Mouse (Mus musculus) olfactory bulb, adult 2 months (tissue): ENCODE results near the gene Oas1d.

Source experiments
- CTCF ChIP-seq: fragments of 200-500 bp; IDR thresholded peaks from 2 replicates; pipeline ENCODE4 v1.5.1; 2012; ENCODE audit warnings: low read depth, mild to moderate bottlenecking, low read length, moderate library complexity; ENCODE audit not compliant: insufficient read depth
- POLR2A ChIP-seq: fragments of 200-500 bp; IDR thresholded peaks from 2 replicates; pipeline ENCODE4 v1.6.1; 2012; ENCODE audit warnings: mild to moderate bottlenecking, low read depth, low read length, moderate library complexity; ENCODE audit not compliant: insufficient read depth

DNA sequence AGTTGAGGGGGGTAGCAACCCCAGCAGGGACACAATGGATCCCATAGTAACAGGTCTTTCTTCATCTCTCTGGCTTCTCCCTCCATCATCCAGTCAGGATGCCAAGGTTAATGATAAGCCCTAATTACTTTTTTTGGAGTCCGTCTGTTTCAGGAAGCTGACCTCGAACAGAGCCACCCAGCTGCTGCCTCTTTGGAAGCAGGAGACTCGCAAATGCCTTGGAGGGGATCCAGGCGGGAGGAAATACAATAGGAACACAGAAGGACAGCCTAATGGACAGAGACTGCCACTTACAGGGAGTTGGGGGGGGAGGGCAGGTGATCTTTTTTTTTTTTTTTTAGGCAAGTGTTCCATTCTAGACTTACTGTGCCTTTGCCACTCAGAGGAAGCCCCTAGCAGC lies 55.4 kb downstream of the Oas1d start:
- TF ChIP-seq POLR2A (no peak), CTCF (no peak)
